Mouse (Mus musculus) intestine, embryonic 14.5 days (tissue): ENCODE data around the gene Gm37240. TPM values are rescaled to one million over a fixed set of nuclear protein-coding genes. Genes with fewer than 3 reads are reported as not detected.

ENCODE experiments used
- ATAC-seq: fragments of 200-750 bp; cut with Nextera tagmentation; replicated peaks from 2 replicates; pipeline ENCODE4 v1.8.0; 2017; ENCODE audit warnings: low read depth, moderate number of reproducible peaks, moderate TSS enrichment, moderate library complexity; ENCODE audit not compliant: low FRiP score, low TSS enrichment
- DNase-seq: peaks from one replicate; pipeline ENCODE4 v3.0.0-alpha.2; 2018; ENCODE audit warnings: low spot score
- H3K27ac ChIP-seq: fragments of 300-500 bp; sonication (generic); 2 replicates; pipeline ENCODE4 v1.5.1; 2014; ENCODE audit warnings: low read depth, mild to moderate bottlenecking, control low read depth
- H3K27me3 ChIP-seq: fragments of 300-500 bp; sonication (generic); replicated peaks from 2 replicates; pipeline ENCODE4 v1.6.1; 2014; ENCODE audit warnings: low read length, control low read depth; ENCODE audit not compliant: control insufficient read depth, insufficient read depth
- H3K36me3 ChIP-seq: fragments of 300-500 bp; sonication (generic); 2 replicates; pipeline ENCODE4 v1.6.1; 2014; ENCODE audit warnings: low read length, control low read depth; ENCODE audit not compliant: control insufficient read depth, insufficient read depth
- H3K4me1 ChIP-seq: fragments of 300-500 bp; sonication (generic); replicated peaks from 2 replicates; pipeline ENCODE4 v1.6.1; 2014; ENCODE audit warnings: low read length, control low read depth, mixed read lengths; ENCODE audit not compliant: control insufficient read depth, insufficient read depth
- H3K4me2 ChIP-seq: fragments of 300-500 bp; sonication (generic); 2 replicates; pipeline ENCODE4 v1.6.1; 2014; ENCODE audit warnings: low read length
- H3K4me3 ChIP-seq: fragments of 300-500 bp; sonication (generic); 2 replicates; pipeline ENCODE4 v1.5.1; 2014; ENCODE audit warnings: low read depth, low read length, control low read depth, mixed read lengths
- H3K9ac ChIP-seq: fragments of 300-500 bp; sonication (generic); 2 replicates; pipeline ENCODE4 v1.6.1; 2014; ENCODE audit warnings: mild to moderate bottlenecking, low read length
- H3K9me3 ChIP-seq: fragments of 300-500 bp; sonication (generic); 2 replicates; pipeline ENCODE4 v1.6.1; 2016; ENCODE audit warnings: low read length, control low read depth; ENCODE audit not compliant: control insufficient read depth
- WGBS: fragments of 180-500 bp; shearing (Covaris S2); extraction: QIAGEN DNeasy Blood & Tissue Kit; methylation state at CpG from one replicate; pipeline ENCODE4 v1.1.7; 2014; 5-methylcytosine and 5-hydroxymethylcytosine counted together
- polyA plus RNA-seq: library from polyadenylated mRNA; unstranded; fragments of >200 nt; fragmentation: Nextera tagmentation; extraction: Ambion mirVana; gene quantifications from 2 replicates; pipeline ENCODE4 v1.2.1, GENCODE M21; 2014

Gm37240 gene
- polyA plus RNA-seq, 1 experiment from 2014 or later: 5.3 TPM

GRCm38 (mm10) chr3:85332276-85332675 is 555.0 kb downstream of the Gm37240 start:
- no peak overlapping the region for H3K4me2 ChIP-seq
- WGBS: 85% methylated on average over 4 of the region's 4 CpGs
- ATAC-seq: no peak

GRCm38 (mm10) chr3:85318256-85318655 is 569.1 kb downstream of the Gm37240 start:
- peaks cover 4% of the 10 kb centered on the region; the same call in 1 of the 2 replicates for H3K4me1 ChIP-seq
- WGBS: 80% methylated on average over 5 of the region's 5 CpGs
- no peak overlapping the region for H3K4me2 ChIP-seq
- no peaks in the 10 kb centered on the region for H3K36me3 ChIP-seq
- DNase-seq: no peak
- H3K27ac ChIP-seq: no peak overlapping the region
- H3K27me3 ChIP-seq: no peaks in the 10 kb centered on the region
- H3K4me3 ChIP-seq: no peak overlapping the region
- no peak overlapping the region for H3K9ac ChIP-seq
- no peak for ATAC-seq
- H3K9me3 ChIP-seq: no peaks in the 10 kb centered on the region

More at GRCm38 (mm10) chr3:85332276-85332675, 555.0 kb downstream of the Gm37240 start:
- Histone ChIP-seq H3K4me1 (no peaks in the 10 kb centered on the region), H3K4me3 (no peak overlapping the region), H3K27me3 (no peaks in the 10 kb centered on the region), H3K9ac (no peak overlapping the region), H3K27ac (no peak overlapping the region), H3K36me3 (no peaks in the 10 kb centered on the region), H3K9me3 (no peaks in the 10 kb centered on the region)
- DNase-seq: no peak

- ATAC-seq: no peak
- 91% methylated on average over 4 of the region's 4 CpGs for WGBS
- H3K4me1 ChIP-seq: peaks cover 4% of the 10 kb centered on the region; the same call in 1 of the 2 replicates
These were observed 570.0 kb downstream of the Gm37240 start for GRCm38 (mm10) chr3:85317306-85317705.

GRCm38 (mm10) chr3:85314961-85315360 is 572.4 kb downstream of the Gm37240 start:
- WGBS: 82% methylated on average over 6 of the region's 6 CpGs
- ATAC-seq (no peak), DNase-seq (no peak)
- Histone ChIP-seq H3K4me2 (no peak overlapping the region), H3K4me1 (peaks cover 4% of the 10 kb centered on the region; the same call in 1 of the 2 replicates), H3K27me3 (no peaks in the 10 kb centered on the region), H3K27ac (no peak overlapping the region), H3K36me3 (no peaks in the 10 kb centered on the region), H3K9ac (no peak overlapping the region), H3K9me3 (no peaks in the 10 kb centered on the region), H3K4me3 (no peak overlapping the region)

More at GRCm38 (mm10) chr3:85317306-85317705, 570.0 kb downstream of the Gm37240 start:
- Histone ChIP-seq H3K27me3 (no peaks in the 10 kb centered on the region), H3K27ac (no peak overlapping the region), H3K9me3 (no peaks in the 10 kb centered on the region), H3K4me2 (no peak overlapping the region), H3K36me3 (no peaks in the 10 kb centered on the region), H3K9ac (no peak overlapping the region), H3K4me3 (no peak overlapping the region)
- DNase-seq: no peak

- H3K27ac ChIP-seq: no peak overlapping the region; the same call in 1 of the 2 replicates
- no peaks in the 10 kb centered on the region for H3K9me3 ChIP-seq
- no peak overlapping the region for H3K9ac ChIP-seq
- no peaks in the 10 kb centered on the region for H3K27me3 ChIP-seq
- no peak overlapping the region; the same call in 1 of the 2 replicates for H3K4me2 ChIP-seq
- DNase-seq: no peak
- peaks cover 4% of the 10 kb centered on the region; the same call in 1 of the 2 replicates for H3K4me1 ChIP-seq
- H3K36me3 ChIP-seq: no peaks in the 10 kb centered on the region
- 11% methylated on average over 4 of the region's 4 CpGs for WGBS
- no peak overlapping the region for H3K4me3 ChIP-seq
- ATAC-seq: no peak
These were observed 573.6 kb downstream of the Gm37240 start for GRCm38 (mm10) chr3:85313646-85314255.

GRCm38 (mm10) chr3:85311176-85311575 is 576.1 kb downstream of the Gm37240 start:
- H3K36me3 ChIP-seq: no peaks in the 10 kb centered on the region
- no peak overlapping the region for H3K4me3 ChIP-seq
- H3K9me3 ChIP-seq: no peaks in the 10 kb centered on the region
- 90% methylated on average over 3 of the region's 3 CpGs for WGBS
- H3K4me1 ChIP-seq: peaks cover 4% of the 10 kb centered on the region; the same call in 1 of the 2 replicates
- no peak overlapping the region for H3K9ac ChIP-seq
- H3K27me3 ChIP-seq: no peaks in the 10 kb centered on the region
- ATAC-seq: no peak
- no peak for DNase-seq
- H3K27ac ChIP-seq: no peak overlapping the region
- H3K4me2 ChIP-seq: no peak overlapping the region

- WGBS: 74% methylated on average over 8 of the region's 8 CpGs
These were observed 576.8 kb downstream of the Gm37240 start for GRCm38 (mm10) chr3:85310401-85310989.

GRCm38 (mm10) chr3:85309168-85309567 is 578.1 kb downstream of the Gm37240 start:
- no peak overlapping the region for H3K4me3 ChIP-seq
- H3K4me1 ChIP-seq: peaks cover 4% of the 10 kb centered on the region; the same call in 1 of the 2 replicates
- H3K9me3 ChIP-seq: no peaks in the 10 kb centered on the region
- ATAC-seq: no peak
- H3K36me3 ChIP-seq: no peaks in the 10 kb centered on the region
- H3K27ac ChIP-seq: no peak overlapping the region
- H3K4me2 ChIP-seq: no peak overlapping the region
- DNase-seq: no peak
- H3K27me3 ChIP-seq: no peaks in the 10 kb centered on the region
- no peak overlapping the region for H3K9ac ChIP-seq
- 83% methylated on average over 6 of the region's 6 CpGs for WGBS

More at GRCm38 (mm10) chr3:85310401-85310989, 576.8 kb downstream of the Gm37240 start:
- Histone ChIP-seq H3K9ac (no peak overlapping the region), H3K36me3 (no peaks in the 10 kb centered on the region), H3K27me3 (no peaks in the 10 kb centered on the region), H3K4me2 (no peak overlapping the region), H3K27ac (no peak overlapping the region), H3K4me1 (peaks cover 4% of the 10 kb centered on the region; the same call in 1 of the 2 replicates), H3K4me3 (no peak overlapping the region), H3K9me3 (no peaks in the 10 kb centered on the region)
- DNase-seq (no peak), ATAC-seq (no peak)
